Mouse (Mus musculus): ENCODE measurements at regions not wholly inside any gene's neighbourhood (a gene's known extent, or its start where the extent isn't known, plus 50 kb on each side); places are given as distances from the start of the nearest gene placed in this dataset.
A peak's percentile ranks its signal among the peaks of the same experiment; 100 is the strongest.

DNA sequence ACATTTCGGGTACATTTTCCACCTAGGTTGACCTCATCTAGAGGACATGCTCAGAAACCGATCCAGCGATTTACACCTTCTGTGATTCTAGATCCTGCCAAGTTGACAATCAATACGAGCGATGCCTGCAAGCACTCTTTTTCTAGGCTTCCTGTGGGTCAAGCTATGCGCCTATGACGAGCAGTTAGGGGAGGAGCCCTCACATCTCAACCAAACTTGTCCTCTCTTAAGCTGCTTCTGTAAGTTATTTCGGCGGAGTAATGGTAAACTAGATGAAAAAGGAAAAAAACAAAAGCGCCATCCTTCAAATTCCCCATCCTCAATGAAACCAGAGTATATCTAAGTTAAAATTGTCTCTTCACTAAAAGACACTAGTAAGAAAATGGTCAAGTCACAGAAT, 858.5 kb downstream of the Zfp704 start:
- no peak for DNase-seq (ENCODE audit: low read depth, low spot score)

DNA sequence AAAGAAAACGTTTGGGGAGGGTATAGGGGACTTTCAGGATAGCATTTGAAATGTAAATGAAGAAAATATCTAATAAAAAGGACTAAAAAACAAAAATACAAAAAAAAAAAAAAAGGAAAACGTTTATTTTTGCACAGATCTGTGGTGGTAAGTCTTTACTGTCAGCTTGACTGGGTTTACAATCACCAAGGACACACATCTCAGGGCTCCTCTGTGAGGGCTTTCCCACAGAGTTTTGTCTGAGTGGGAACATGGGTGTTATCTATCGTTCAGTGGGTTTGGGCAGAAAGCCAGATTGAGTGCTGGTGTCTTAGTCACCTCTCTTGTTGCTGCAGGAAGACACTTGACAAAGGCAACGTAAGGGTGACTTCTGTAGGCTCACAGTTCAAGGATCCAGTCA, 859.0 kb downstream of the Zfp704 start:
- no peak for DNase-seq (ENCODE audit: low read depth, low spot score)

DNA sequence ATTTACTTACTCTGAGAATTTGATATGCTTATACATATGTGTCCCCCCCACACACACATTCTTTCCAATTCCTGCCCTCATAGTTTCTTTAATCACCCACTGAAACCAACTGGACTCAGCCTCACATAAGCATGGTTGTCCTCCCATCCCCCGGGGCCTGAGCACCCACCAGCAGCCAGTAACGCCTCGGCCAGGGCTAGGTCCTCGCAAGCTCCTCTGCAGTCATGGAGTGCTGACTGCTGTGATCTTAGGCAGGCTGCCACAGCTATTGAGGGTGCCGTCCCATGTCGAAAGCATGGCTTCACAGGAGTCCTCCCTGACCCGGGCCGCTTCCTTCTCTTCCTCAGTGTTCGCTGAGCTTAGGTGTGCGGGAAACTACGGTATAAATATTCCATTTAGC, 859.7 kb downstream of the Zfp704 start:
- DNase-seq (ENCODE audit: low read depth, low spot score): no peak

DNA sequence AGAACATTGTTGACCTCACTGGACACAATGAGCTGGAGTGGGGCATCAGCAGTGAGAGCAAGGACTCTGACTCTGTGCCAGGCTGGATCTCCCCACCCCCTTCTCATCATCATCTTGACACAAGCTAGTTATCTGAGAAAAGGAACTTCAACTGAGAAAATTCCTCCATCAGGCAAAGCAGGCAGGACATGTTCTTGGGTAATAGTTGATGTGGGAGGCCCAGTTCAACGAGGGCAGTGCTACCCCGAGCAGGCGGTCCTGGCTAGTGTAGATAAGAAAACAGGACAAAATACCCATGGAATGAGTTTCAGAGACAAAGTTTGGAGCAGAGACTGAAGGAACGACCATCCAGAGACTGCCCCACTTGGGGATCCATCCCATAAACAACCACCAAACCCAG, 862.7 kb downstream of the Zfp704 start:
- no peak for DNase-seq (ENCODE audit: low read depth, low spot score)

DNA sequence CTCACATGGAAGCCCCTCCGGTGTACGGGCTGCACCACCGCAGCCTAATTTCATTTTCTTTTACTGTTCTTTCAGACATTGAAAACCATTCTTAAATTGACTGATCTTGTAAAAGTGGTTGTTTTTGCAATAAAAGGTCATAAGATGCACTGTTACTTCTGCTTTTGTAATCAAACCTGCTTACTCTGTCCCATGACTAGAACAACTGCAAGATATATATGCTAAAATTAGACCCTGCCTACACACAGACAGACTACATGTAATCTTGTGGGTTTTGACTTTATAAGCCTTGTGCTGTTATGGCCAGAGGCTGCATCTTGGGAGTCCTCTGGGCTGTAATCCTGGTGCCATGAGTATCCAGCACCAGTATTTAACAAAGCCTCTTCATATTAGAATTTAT, 863.2 kb downstream of the Zfp704 start:
- DNase-seq (ENCODE audit: low read depth, low spot score): no peak

DNA sequence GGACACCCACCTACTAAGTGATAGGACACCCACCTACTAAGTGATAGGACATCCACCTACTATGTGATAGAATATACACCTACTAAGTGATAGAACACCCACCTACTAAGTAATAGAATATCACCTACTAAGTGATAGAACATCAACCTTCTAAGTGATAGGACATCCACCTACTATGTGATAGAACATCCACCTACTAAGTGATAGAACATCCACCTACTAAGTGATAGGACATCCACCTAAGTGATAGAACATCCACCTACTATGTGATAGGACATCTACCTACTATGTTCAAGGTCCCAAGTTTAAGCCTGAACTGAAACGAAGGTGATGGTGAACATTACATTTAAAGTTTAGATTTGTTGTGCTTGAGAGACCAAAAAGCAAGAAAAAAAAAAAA, 863.8 kb downstream of the Zfp704 start:
- no peak for DNase-seq (ENCODE audit: low read depth, low spot score)

DNA sequence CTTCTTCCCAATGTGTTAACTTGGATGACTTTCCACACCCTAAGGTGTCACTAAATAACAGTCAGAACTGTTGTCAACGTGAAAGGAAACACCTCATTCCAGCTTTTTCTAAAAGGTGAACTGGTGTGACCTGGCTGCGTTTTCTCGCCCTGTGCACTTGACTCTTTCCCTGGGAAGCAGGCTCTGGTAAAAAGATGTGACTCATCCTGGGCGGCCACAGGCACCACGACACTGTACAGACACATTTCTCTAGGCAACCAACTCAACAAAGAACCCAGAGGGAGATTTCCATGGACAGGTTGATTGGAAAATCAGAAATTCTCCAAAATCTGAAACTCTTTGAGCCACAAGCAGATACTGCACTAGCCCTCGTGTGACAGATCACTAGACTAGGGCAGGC, 865.0 kb downstream of the Zfp704 start:
- DNase-seq (ENCODE audit: low read depth, low spot score): no peak

DNA sequence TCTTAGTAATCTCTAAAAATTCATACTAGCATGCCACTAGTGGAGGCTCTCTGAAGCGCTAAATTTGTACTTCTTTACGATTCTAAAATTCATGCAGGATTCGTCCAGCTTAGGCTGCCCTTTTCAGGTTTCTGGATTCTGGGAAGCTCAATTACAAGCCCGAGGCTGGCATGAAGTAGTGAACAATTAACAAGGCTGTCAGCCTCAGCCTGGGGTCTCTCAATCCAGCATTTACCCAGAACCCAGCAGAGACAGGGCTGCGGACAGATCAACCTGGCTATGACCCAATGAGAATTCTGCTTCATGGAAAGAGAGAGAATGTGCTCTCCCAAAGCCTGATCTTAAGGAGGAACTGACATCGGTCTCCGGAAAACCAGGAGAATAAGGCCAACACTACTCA, 866.2 kb downstream of the Zfp704 start:
- no peak for DNase-seq (ENCODE audit: low read depth, low spot score)

DNA sequence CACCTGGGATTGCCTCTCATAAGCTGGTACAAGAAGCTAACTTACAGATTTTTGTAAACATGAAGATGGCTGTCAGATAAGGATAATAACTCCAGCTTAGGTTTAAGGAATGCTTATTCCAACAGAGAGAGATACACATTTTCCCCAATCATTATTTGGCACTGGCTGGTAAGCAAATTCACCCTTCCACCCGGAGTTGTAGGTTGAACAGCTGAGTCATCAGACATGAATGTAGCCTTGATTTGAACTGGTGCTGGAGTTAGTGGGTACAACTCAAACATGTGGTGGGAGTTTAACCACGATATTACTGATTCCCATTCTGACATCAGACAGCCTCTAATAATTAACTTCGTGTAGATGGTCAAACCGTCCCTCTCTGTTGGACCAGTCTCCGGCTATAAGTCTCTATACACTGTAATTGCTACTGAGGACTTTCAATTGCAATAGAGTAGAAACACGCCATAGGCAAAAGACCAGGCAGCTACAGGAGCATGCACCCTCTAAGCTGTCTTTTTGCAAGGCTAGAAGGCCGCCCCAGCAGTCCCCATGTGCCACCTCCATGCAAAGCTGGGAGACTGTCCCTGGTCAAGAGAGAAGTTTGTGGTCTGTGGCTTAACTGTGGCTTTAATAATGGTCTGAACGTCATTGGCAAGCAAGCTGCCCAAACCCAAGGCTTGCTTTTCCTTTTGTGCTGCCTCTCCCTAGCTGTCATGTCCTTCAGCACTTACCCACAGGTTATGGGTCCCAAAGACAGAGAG, 868.4 kb downstream of the Zfp704 start:
- no peak for DNase-seq (ENCODE audit: low read depth, low spot score)

DNA sequence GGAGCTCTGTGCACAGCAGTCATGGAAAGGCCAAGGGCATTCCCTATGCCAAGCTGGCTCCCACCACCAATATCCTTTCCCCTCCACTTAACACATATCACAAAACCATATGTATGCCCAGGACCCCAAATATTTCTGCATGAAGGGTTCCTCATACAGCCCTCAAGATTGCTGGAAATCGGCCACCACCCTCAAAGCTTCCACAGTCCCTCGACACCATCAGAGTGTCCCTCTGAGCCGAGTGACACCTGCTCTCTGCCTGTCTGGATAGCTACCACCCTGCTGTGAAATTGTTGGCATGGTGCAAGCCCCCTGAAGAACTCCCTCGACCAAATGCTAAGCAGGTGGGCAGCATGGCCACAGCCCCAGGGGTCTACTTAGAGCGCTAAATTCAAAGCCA, 869.2 kb downstream of the Zfp704 start:
- no peak for DNase-seq (ENCODE audit: low read depth, low spot score)

DNA sequence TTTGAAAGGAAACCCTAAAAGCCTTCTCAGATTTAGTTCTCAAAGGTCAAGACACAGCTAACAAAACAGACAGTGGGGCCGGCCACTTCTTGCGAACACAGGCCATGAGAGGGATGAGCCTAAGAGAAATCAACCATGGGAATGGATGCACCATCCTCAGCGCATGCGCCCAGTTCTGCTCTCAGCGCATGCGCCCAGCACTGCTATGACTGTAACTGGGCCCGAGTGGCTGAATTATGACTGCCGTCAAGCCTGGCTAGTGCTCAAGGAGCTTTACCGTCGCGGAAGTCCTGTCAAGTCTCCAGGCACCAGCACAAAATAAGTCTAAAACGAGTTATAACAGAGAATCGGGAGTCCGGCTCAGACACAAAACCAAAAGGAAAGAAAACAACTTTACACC, 870.6 kb downstream of the Zfp704 start:
- no peak for DNase-seq (ENCODE audit: low read depth, low spot score)

DNA sequence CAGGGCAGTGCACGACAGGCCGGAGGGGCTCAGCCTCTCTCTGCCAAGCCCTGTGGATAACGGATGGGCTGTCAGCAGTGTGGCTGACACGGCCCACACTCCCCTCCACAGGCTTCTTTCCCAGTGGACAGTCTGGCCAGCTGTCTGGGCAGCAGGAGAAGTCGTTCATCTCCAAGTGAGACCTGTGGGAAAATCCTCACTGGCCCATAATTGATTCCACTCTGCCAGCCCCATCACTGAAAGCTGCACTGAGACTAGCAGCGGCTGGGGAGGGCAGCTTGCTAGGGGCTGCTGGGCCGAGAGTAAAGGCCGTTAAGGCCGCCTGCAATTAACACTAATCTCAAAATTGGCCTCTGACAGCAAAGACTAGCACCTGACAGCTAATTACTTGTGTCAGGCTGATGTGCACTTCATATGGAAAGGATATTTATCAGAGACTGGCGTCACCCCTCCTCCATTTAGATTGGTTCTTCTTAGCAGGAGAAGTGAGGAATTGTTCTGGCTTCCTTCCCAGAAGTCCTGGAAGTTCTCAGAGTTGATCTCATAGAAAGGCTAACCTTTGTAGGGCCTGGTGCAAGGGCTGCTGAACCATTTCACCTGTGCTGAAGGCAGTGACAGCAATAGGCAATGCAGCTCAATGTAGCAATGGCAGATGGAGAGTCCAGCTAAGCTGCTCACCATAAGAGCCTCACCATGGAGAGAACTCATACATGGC, 873.5 kb downstream of the Zfp704 start:
- DNase-seq (ENCODE audit: low read depth, low spot score): no peak

DNA sequence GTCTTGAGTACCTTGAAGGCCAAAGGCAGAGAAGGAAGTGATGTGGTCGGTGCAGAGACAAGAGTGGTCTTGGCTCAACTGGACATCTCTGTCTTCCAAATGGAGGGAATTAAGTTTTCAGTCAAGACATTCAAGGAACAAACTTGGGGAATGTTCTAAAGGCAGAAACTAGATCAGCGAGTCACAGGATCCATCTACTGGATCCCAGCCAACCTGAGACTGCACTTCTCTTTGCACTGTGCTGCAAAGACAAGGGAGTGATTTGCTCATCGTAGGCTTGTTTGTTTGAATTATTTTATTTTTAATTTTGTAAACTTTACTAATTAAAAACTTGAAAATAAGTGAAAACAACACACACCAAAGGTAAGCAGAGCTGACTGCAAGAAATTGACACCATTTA, 875.8 kb downstream of the Zfp704 start:
- DNase-seq (ENCODE audit: low read depth, low spot score): no peak

DNA sequence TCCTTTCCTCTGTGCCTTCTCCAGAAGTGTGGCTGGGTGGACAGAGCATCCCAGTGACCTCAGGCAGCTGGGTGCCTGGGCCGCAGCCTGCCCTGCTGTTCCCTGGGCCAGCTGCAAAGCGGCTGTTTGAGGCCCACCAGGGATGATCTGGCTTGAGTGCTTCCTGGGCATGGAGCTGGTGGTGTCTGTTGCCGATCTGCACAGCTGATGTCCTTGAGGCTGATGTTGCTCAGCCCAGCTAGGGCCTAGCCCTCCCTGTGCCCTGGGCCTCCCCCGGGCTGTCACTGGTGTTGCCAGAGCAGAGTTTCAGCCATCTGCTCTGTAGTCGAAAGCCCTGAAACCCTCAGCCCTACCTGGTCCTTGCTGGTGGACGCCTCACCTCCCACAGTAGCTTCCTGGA, 878.5 kb downstream of the Zfp704 start:
- no peak for DNase-seq (ENCODE audit: low read depth, low spot score)

DNA sequence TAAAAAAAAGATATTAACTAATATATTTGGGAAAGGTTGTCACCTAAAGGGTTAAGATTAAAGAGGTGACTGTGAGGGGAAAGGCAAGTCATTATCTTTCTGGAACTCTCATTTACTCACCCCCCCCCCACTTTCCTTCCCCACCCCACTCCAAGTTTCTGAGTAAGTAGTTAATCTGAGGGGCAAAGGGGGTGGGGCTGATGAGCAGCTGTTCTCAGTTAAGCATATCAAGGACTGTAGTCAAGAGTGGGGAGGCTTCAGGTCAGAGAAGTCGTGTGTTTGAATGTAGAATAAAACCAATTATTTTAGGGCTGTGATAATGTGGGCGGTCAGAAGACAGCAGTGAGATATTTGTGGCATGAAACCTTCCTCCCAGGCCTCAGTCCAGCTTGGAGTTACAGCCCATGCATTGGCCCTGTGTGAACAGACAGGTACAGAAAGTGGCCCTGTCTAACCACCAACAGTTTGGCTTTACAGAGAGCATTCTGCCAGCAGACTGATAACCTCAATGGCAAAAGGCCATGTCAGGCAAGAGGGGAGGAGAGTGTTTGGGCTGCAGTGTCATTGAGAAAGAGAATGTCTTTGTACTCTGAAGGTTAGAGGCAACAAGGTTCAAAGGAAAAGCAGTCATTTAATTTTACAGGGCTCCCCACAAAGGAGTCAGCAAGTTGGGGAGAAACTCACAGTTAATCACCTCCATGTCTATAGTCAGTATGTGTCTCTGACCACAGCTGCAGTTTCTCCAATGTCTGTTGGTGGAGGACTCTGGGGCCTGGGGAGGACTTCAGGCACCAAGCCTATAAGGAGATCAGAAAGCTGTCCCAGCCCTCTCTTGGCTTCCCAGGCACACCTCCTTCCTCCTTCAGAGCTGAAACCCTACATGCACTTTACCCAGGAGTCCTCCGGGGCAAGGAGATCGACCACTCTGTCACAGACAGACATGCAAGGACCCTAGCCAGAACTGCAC, 888.0 kb downstream of the Zfp704 start:
- no peak for DNase-seq (ENCODE audit: low read depth, low spot score)

DNA sequence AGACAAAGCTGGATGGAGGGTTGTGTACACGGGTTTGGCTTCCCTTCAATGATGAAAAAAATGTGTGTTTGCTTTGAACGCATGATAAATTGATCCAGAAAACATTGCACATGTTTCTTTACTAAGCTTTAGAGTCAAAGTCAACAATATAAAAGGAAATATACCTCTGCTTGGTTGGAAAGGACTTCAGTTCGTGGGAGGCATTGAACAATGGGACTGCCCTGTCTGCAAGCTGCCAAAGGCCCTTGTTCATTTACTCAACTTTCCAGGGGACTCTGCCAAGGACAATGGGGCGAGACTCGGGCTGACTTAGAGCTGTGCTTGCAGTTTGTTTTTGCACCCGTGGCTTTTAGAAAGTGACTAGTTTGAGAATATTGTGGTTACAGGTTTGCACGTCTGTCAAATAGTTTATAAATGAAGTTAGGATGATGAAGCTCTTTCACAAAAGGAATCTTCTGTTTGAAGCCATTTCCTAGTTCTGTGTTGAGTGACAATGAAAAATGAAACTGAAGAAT, 889.2 kb downstream of the Zfp704 start:
- DNase-seq (ENCODE audit: low read depth, low spot score): no peak

DNA sequence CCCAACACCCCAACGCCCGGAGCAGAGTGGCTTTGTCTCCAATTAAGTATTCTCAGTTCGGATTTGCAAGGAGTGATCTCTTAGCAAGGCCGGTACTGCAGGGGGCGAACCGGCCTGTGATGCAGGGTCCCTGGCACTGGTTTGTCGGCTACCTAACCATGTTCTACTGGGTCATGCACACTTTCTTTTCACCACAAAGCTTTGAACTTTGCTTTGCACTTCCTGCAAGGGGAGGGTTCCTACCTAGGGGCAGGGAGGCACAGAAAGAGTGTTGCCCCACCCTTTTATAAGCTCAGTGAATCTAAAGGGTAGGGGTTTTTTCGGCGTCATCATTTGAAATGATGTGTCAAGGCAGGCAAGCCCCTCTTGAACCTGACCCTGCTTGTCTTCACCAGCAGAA, 891.7 kb downstream of the Zfp704 start:
- peak; percentile 66 for DNase-seq (ENCODE audit: low read depth, low spot score)

DNA sequence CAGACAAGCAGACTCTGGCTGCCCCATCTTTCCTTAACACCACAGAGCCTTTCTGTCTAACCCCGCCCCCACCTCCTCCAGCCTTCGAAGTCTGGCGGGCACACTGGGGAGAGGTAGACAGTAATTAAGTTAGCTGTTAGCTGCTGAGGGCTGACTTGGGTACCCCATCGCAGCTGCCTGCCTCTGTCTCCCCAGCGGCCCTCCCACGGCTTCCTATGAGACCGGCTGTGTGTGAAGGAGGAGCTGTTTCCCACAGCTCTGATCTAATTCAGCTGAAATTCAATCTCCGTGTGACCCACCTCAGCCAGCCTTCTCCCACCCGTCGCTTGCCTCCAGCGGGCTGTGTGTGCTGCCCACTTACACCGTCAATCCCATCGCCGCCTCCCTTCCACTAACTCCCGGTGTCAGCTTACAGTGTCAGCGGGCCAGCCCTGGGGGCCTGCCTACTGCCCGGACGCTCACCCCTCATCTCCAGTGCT, 892.5 kb downstream of the Zfp704 start:
- DNase-seq (ENCODE audit: low read depth, low spot score): peak; percentile 57
